Mouse (Mus musculus): ENCODE data around the gene Ccdc82. TPM values are rescaled to one million over a fixed set of nuclear protein-coding genes. Genes with fewer than 3 reads are reported as not detected.

Ccdc82 gene
- polyA plus RNA-seq (2015; fragmentation: Illumina TruSeq; extraction: RNeasy Lipid Tissue Mini Kit (QIAGEN cat#74804); ENCODE audit: insufficient read depth, low replicate concordance), result 68.9 TPM

DNA sequence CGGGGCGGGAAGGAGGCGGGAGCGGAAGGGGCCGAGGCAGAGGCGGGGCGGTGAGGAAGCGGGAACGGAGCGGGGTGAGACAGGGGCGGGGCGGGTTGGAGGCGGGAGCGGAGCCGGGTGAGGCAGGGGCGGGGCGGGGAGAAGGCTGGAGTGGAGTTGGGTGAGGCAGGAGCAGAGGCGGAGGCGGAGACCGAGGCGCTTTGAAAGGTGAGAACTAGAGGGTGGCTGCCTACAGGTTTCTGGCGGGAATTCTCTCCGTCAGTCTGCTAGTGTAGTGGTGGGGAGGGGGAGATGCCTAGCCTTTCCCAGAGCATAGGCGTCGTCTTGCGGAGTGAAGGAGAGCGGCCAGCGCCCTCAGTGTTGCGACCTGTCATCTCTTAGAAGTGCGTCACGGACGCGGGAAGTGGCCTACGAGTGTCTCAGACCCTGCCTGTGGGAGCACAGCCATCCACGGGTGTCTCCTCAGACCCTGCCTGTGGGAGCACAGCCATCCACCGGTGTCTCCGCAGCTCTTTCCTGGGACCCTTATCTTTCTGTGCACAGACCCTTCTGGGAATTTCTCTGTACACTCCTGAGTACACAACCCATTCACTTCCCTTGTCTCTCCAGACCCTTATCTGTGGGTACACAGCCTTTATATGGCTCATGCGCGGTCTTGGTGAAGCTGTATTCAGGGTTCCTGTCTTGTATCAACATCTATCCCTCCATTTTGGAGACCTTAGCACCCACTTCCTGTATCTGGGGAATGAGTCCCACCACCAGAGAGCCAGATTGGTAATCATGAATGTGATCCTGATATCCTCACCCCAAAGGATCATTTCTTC, at the start of gene Ccdc82:
TSS of gene Ccdc82 (plus strand) at position 141 of the 824 bp plus-strand sequence.

DNA sequence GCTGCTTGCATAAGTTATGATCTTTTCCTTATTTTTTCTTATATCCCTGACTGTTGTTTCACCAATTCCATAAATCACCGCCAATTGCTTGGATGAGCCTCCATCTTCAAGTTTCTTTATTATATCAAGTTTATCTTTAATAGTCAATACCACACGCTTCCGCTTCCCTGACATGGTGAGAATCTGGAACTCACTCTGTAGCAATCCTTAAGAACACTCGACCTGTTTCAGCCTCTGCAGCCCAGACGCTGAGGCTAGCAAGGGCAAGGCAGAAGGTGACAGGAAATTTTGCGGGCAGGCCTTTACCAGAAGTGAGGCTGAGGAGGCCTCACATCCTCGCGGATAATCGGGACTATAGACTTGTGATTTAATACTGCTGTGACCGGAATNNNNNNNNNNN, 1.3 kb upstream of the Ccdc82 start, which contains the start of gene Jrkl:
TSS of gene Jrkl (minus strand) at position 349 of the 400 bp plus-strand sequence.

DNA sequence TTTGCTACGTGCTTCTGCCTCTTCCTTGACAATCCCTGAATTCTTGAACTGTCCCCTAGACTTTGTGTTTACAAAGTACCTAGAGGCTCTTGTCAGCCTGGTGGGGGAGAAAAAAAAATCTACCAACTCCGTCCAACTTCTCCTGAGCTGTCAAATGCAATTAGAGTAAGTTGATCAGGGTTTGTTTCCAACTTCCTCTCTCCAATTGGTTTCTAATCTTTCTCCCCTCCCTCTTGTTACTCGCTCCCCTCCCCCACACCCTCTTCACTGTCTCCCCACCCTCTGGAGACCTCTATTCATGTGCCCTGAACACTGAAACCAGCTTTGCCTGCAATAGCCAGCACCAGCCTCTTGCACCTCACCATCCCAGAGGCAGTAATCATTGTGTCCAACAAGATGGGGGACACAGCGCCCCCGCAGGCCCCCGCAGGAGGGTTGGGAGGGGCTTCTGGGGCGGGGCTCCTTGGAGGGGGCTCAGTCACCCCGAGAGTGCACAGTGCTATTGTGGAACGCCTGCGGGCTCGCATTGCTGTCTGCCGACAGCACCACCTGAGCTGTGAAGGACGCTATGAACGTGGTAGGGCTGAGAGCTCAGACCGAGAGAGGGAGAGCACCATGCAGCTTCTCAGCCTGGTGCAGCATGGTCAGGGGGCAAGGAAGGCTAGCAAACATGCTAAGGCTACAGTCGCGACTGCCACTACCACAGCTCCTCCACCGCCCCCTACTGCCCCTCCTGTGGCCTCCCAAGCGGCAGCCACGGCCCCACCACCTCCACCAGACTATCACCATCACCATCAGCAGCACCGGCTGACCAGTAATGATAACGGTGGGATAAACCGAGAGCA, 51.1 kb downstream of the Ccdc82 start, which contains the start of gene Maml2:
TSS of gene Maml2 (plus strand) at position 290 of the 845 bp plus-strand sequence.

Other genes with a start within 250 kb of the Ccdc82 start
- 28.5 TPM for gene Jrkl, start 1.1 kb upstream of the Ccdc82 start, polyA plus RNA-seq (2015; fragmentation: Illumina TruSeq; extraction: RNeasy Lipid Tissue Mini Kit (QIAGEN cat#74804); ENCODE audit: insufficient read depth, low replicate concordance)
- gene Maml2, start 51.0 kb downstream of the Ccdc82 start, polyA plus RNA-seq (2015; fragmentation: Illumina TruSeq; extraction: RNeasy Lipid Tissue Mini Kit (QIAGEN cat#74804); ENCODE audit: insufficient read depth, low replicate concordance), result 24.4 TPM
- not detected for gene Gm17571, start 199.8 kb downstream of the Ccdc82 start, polyA plus RNA-seq (2015; fragmentation: Illumina TruSeq; extraction: RNeasy Lipid Tissue Mini Kit (QIAGEN cat#74804); ENCODE audit: insufficient read depth, low replicate concordance)